Mouse (Mus musculus) midbrain, embryonic 10.5 days (tissue): ENCODE measurements around the gene Dazap2. TPM values are rescaled to one million over a fixed set of nuclear protein-coding genes. Genes with fewer than 3 reads are reported as not detected.
A peak's percentile ranks its signal among the peaks of the same experiment; 100 is the strongest.

Experiments
- DNase-seq: peaks from one replicate; pipeline ENCODE4 v3.0.0-alpha.2; 2017; ENCODE audit warnings: low spot score
- H3K27ac ChIP-seq: fragments of 300-500 bp; sonication (generic); replicated peaks from 2 replicates; pipeline ENCODE4 v1.5.1; 2016; ENCODE audit warnings: mild to moderate bottlenecking
- H3K27me3 ChIP-seq: fragments of 300-500 bp; sonication (generic); 2 replicates; pipeline ENCODE4 v1.6.1; 2016; ENCODE audit warnings: low read depth, mild to moderate bottlenecking; ENCODE audit not compliant: poor library complexity, severe bottlenecking
- H3K36me3 ChIP-seq: fragments of 300-500 bp; sonication (generic); 2 replicates; pipeline ENCODE4 v1.6.1; 2016; ENCODE audit warnings: mild to moderate bottlenecking, moderate library complexity
- H3K4me1 ChIP-seq: fragments of 300-500 bp; sonication (generic); 2 replicates; pipeline ENCODE4 v1.6.1; 2016
- H3K4me3 ChIP-seq: fragments of 300-500 bp; sonication (generic); 2 replicates; pipeline ENCODE4 v1.5.1; 2016; ENCODE audit warnings: mild to moderate bottlenecking, moderate library complexity
- H3K9me3 ChIP-seq: fragments of 300-500 bp; sonication (generic); replicated peaks from 2 replicates; pipeline ENCODE4 v1.6.1; 2016; ENCODE audit warnings: mild to moderate bottlenecking
- WGBS: fragments of 180-500 bp; shearing (Covaris S2); methylation state at CpG from one replicate; pipeline ENCODE4 v1.1.7; 2016; 5-methylcytosine and 5-hydroxymethylcytosine counted together
- polyA plus RNA-seq: library from polyadenylated mRNA; unstranded; fragments of >200 nt; fragmentation: Nextera tagmentation; extraction: Ambion mirVana; gene quantifications from 2 replicates; pipeline ENCODE4 v1.2.1, GENCODE M21; 2016

Gene Dazap2
- 231 and 250 TPM in 2 replicates for polyA plus RNA-seq

DNA sequence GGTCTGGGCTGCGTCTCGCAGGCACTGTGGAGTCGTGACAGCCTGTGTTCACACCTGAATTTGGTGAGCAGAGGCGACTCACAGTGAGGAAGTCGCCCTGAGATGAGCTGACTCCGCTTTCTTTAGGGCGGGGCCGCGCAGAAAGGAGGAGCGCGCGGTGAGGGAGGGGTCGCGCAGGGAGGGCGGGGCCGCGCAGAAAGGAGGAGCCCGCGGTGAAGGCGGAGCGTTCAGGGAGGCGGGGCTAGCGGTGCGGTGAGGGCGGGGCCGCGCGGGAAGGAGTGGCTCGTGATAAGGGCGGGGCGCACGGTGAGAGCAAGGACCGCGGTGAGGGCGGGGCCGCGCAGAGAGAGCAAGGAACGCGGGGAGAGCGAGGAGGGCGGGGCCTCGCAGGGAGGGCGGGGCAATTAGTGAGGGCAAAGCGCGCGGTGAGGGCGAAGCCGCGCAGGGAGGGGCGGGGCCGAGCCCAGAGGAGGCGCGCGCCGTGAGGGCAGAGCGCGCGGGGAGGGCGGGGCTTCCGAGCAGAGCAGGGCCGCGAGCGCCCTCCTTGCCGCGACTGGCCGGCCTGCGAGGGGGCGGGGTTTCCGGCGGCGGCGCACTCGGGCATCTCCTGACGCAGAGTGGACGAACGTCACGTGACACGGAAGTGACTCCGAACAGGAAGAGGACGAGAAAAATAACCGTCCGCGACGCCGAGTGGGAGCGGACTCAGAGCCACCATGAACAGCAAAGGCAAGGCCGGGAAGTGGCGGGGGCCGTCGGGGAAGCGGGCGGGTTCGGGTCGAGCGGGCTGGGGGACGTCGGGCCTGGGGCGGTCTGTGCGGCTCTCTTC lies at the start of gene Dazap2:
Gene Dazap2, plus strand, starts transcription at position 354 of the 829 bp plus-strand sequence.
- peak within 1 kb of the TSS; percentile 92 for H3K4me3 ChIP-seq
- H3K27ac ChIP-seq: peak within 1 kb of the TSS; percentile 97
- H3K4me1 ChIP-seq: peaks cover 29% of the 10 kb centered on the region
- peaks cover 23% of the 10 kb centered on the region for H3K27me3 ChIP-seq
- peaks cover 32% of the 10 kb centered on the region for H3K36me3 ChIP-seq
- peak; percentile 99 for DNase-seq
- H3K9me3 ChIP-seq: no peaks in the 10 kb centered on the region
- WGBS: under 1% methylated on average over 93 of the region's 99 CpGs

DNA sequence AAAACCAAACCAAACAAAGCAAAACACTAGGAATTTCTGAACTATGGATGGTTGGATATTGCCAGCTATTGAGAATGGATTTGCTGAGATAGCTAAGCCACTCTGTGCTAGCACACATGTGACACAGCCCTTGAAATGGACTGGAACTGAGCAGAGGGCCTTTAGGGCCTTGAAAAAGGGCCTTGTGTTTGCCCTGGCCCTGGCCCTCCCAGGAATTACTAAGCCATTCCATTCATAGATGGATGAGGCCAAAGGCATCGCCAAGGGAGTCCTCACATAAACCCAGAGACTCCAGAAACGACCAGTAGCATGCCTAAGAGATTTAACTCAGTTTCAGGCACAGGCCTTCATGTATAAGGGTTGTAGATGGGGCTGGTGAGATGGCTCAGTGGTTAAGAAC lies 48.6 kb upstream of the Dazap2 start:
- Histone ChIP-seq H3K4me3 (no peak overlapping the region), H3K9me3 (no peaks in the 10 kb centered on the region), H3K4me1 (no peaks in the 10 kb centered on the region), H3K27me3 (no peaks in the 10 kb centered on the region), H3K36me3 (no peaks in the 10 kb centered on the region), H3K27ac (no peak overlapping the region)
- WGBS: 59% methylated on average over 2 of the region's 2 CpGs
- DNase-seq: no peak

GRCm38 (mm10) chr15:100569239-100569638 lies 45.9 kb upstream of the Dazap2 start:
- 77% methylated on average over 3 of the region's 3 CpGs for WGBS
- H3K4me1 ChIP-seq: peaks cover 8% of the 10 kb centered on the region; the same call in 1 of the 2 replicates
- no peaks in the 10 kb centered on the region for H3K9me3 ChIP-seq
- no peak for DNase-seq
- no peak overlapping the region for H3K4me3 ChIP-seq
- H3K27me3 ChIP-seq: no peaks in the 10 kb centered on the region
- no peaks in the 10 kb centered on the region for H3K36me3 ChIP-seq
- H3K27ac ChIP-seq: no peak overlapping the region

DNA sequence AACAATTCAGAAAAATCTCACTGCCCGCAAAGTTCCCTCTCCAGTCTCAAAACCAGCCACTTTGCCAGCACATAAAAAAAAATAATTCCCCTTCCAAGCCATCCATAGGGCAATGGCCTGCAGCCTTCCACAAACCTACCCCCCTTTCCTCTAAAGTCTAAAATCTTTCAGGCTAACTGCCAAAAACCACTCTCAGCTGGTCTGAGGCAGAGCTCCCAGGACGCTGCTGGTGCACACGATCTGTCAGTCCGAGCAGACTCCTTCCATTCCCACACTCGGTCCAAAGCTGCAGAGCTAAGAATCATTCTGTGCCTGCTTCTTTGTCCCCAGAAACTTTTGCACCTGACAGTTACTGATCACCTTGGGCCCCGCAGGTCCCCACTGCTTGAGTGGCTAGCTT lies 41.2 kb upstream of the Dazap2 start:
- no peak for DNase-seq
- Histone ChIP-seq H3K9me3 (no peaks in the 10 kb centered on the region), H3K4me3 (no peak overlapping the region), H3K36me3 (peaks cover 10% of the 10 kb centered on the region; the same call in 1 of the 2 replicates), H3K27me3 (no peaks in the 10 kb centered on the region), H3K4me1 (peaks cover 8% of the 10 kb centered on the region; the same call in 1 of the 2 replicates), H3K27ac (peak overlapping the region; percentile 33; the same call in 1 of the 2 replicates)
- 79% methylated on average over 6 of the region's 6 CpGs for WGBS

DNA sequence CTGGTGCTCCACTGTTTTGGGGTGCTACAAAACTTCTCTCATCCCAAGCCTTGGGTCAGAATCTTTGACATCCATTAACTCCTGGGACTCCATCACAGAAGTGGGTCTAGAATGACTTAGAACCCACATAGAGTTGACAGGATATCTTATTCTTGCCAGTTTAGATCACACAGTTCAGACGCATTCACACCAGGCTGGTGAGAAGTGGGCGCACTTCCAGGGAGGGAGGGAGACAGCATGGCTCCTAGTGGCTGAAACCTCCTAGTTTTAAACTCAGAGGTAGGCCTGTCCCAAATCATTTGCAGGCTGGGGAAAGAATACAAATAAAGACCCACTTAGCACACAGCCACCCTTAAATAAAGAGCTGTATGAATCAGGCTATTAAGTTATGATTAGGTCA lies 40.8 kb upstream of the Dazap2 start:
- Histone ChIP-seq H3K36me3 (peaks cover 13% of the 10 kb centered on the region; the same call in 1 of the 2 replicates), H3K4me1 (peaks cover 8% of the 10 kb centered on the region; the same call in 1 of the 2 replicates), H3K4me3 (no peak overlapping the region), H3K9me3 (no peaks in the 10 kb centered on the region), H3K27me3 (no peaks in the 10 kb centered on the region), H3K27ac (no peak overlapping the region)
- no peak for DNase-seq
- WGBS: 80% methylated on average over 2 of the region's 2 CpGs

GRCm38 (mm10) chr15:100575366-100575765 lies 39.8 kb upstream of the Dazap2 start:
- Histone ChIP-seq H3K27ac (no peak overlapping the region), H3K27me3 (no peaks in the 10 kb centered on the region), H3K9me3 (no peaks in the 10 kb centered on the region), H3K4me1 (peaks cover 8% of the 10 kb centered on the region; the same call in 1 of the 2 replicates), H3K4me3 (no peak overlapping the region), H3K36me3 (peaks cover 21% of the 10 kb centered on the region)
- DNase-seq: no peak
- WGBS: 82% methylated on average over 12 of the region's 12 CpGs

DNA sequence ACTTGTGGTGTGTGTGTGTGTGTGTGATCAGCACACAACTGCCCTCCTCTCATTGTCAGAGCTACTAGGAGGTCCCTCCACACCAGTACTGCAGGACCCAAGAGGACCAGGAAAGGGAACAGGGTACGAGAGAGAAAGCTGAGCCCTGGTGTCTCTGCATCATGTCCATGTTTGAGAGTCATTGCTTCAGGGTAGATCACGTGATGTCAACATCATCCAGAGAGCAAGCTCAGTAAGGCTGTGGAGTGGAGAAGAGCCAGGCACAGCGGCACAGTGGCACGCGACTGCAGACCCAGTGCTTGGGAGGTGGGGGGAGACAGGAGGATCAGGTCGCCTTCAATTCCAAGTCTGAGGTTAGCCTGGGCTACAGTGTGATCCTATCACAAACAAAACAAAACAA lies 38.8 kb upstream of the Dazap2 start:
- H3K27me3 ChIP-seq: no peaks in the 10 kb centered on the region
- H3K4me1 ChIP-seq: peaks cover 8% of the 10 kb centered on the region; the same call in 1 of the 2 replicates
- no peak overlapping the region for H3K4me3 ChIP-seq
- H3K27ac ChIP-seq: no peak overlapping the region
- no peaks in the 10 kb centered on the region for H3K9me3 ChIP-seq
- H3K36me3 ChIP-seq: peaks cover 27% of the 10 kb centered on the region
- no peak for DNase-seq
- WGBS: 88% methylated on average over 6 of the region's 6 CpGs

DNA sequence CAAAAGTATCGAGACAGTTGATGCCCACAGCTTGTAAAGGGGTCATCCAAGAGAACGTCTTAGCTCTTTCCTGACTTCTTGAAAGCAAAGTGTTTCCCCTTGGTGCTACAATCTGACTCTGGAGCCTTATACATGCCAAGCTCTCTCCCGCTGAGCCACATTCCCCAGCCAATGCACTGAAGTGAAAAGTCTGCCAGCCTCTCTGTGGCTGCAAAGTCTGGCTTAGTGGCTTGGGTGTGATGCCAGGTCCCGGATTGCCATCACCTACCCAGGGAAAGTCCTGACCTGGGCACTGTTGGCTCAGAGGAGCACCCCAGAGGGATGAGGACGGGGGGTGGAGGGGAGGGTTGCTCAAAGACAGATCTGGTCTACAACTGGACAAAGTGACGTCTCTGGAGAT lies 38.3 kb upstream of the Dazap2 start:
- no peak overlapping the region for H3K4me3 ChIP-seq
- WGBS: 84% methylated on average over 6 of the region's 6 CpGs
- no peaks in the 10 kb centered on the region for H3K27me3 ChIP-seq
- H3K36me3 ChIP-seq: peaks cover 27% of the 10 kb centered on the region
- H3K9me3 ChIP-seq: no peaks in the 10 kb centered on the region
- no peak for DNase-seq
- H3K4me1 ChIP-seq: peaks cover 8% of the 10 kb centered on the region; the same call in 1 of the 2 replicates
- no peak overlapping the region for H3K27ac ChIP-seq

DNA sequence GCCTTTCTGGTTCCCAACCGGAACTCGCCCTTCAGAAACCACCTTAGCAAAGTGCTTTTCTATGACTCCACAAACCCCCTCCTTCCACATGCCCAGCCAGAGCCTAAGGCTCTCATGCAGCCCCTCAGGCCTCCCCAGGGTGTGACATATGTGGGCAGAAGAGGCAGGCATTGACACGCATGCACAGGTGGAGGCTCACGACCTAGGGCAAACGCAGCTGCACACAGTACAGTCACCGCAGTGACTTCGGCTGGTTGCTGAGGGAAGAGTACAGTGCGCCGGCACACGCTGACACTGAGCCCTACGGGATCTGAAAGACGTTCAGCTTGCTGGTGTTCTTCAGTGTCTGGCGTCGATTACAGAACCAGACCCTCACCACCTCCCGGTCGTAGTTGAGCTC lies 37.2 kb upstream of the Dazap2 start:
- no peak for DNase-seq
- no peak overlapping the region for H3K4me3 ChIP-seq
- WGBS: 89% methylated on average over 16 of the region's 16 CpGs

GRCm38 (mm10) chr15:100580108-100580507 lies 35.0 kb upstream of the Dazap2 start:
- 92% methylated on average over 10 of the region's 10 CpGs for WGBS
- Histone ChIP-seq H3K27ac (no peak overlapping the region), H3K36me3 (peaks cover 31% of the 10 kb centered on the region), H3K4me3 (no peak overlapping the region), H3K9me3 (no peaks in the 10 kb centered on the region), H3K27me3 (no peaks in the 10 kb centered on the region), H3K4me1 (no peaks in the 10 kb centered on the region)
- no peak for DNase-seq

More for the DNA sequence above, 37.2 kb upstream of the Dazap2 start:
- H3K4me1 ChIP-seq: peaks cover 8% of the 10 kb centered on the region; the same call in 1 of the 2 replicates
- no peaks in the 10 kb centered on the region for H3K27me3 ChIP-seq
- no peaks in the 10 kb centered on the region for H3K9me3 ChIP-seq
- H3K27ac ChIP-seq: no peak overlapping the region
- peaks cover 30% of the 10 kb centered on the region for H3K36me3 ChIP-seq

DNA sequence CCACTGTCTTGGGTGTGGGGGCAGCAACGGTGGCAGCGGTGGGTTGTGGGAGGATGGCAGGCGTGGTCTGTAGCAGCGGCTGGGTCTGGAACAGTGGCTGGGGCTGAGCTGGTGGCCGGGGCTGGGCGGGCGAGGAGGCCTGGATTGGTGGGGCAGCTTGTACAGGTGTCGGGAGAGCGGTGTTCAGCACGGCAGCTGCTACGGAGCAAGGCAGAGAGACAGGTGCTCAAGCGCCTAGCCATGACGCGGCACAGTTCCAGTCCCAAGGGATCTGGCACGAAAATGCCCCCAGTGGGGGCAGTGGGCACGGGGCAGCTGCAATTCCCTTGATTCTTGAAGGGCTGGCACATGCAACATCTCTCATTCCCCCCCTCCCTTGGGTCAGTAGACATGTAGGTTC lies 29.2 kb upstream of the Dazap2 start:
- H3K36me3 ChIP-seq: peaks cover 35% of the 10 kb centered on the region
- no peak for DNase-seq
- 94% methylated on average over 16 of the region's 16 CpGs for WGBS

DNA sequence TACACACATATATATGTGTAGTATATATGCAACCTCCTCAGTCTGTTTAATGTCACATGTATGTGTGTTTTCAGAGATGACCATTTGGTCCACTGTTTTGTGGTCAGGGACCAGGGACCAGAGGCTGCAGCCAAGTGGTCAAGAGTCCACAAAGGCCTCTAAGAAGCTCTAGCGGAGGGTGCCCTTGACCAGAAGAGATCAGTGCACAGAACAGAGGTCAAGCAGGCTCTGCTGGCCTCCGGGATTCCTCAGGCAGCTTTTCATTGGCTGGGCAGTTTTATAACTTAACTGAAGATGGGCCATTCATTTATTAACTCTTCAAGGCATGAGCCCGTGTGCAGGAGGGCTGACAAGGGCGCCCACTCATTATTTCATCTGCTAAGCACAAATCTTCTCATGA lies 28.0 kb upstream of the Dazap2 start:
- Histone ChIP-seq H3K27me3 (no peaks in the 10 kb centered on the region), H3K9me3 (no peaks in the 10 kb centered on the region), H3K4me3 (no peak overlapping the region), H3K27ac (no peak overlapping the region), H3K36me3 (peaks cover 35% of the 10 kb centered on the region), H3K4me1 (peaks cover 12% of the 10 kb centered on the region; the same call in 1 of the 2 replicates)
- no peak for DNase-seq
- 83% methylated on average over 4 of the region's 4 CpGs for WGBS

More for the DNA sequence above, 29.2 kb upstream of the Dazap2 start:
- Histone ChIP-seq H3K4me3 (no peak overlapping the region), H3K4me1 (peaks cover 12% of the 10 kb centered on the region; the same call in 1 of the 2 replicates), H3K27ac (no peak overlapping the region), H3K27me3 (no peaks in the 10 kb centered on the region), H3K9me3 (no peaks in the 10 kb centered on the region)

DNA sequence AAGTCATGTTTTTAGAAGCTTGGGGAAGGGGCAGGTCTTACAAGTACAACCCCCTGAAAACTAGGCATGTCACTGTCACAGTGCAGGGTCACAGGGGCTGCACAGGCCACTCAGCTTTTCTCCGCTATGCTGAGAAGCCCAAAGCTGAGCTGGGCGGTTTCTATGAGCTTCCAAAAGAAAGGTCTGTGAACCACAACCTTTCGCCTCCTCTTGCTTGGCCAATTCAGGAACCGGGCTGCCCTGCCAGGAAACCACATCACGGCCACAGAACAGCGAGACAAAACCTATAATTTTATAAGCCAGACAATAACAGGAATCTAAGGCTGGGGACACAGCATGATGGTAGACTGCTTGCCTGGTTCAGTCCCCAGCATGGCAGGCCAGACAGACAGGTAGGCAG lies 26.9 kb upstream of the Dazap2 start:
- 79% methylated on average over 6 of the region's 6 CpGs for WGBS
- no peak overlapping the region for H3K4me3 ChIP-seq
- peaks cover 31% of the 10 kb centered on the region for H3K36me3 ChIP-seq

More for the DNA sequence above, 26.9 kb upstream of the Dazap2 start:
- Histone ChIP-seq H3K27ac (no peak overlapping the region), H3K9me3 (no peaks in the 10 kb centered on the region), H3K4me1 (peaks cover 12% of the 10 kb centered on the region; the same call in 1 of the 2 replicates), H3K27me3 (no peaks in the 10 kb centered on the region)
- no peak for DNase-seq
